Mouse (Mus musculus) ovary, postnatal 36 days (tissue): Measurements from ENCODE around the gene B4galnt1.

ENCODE experiments used
- DNase-seq: peaks from one replicate; pipeline ENCODE4 v3.0.0; 2022; ENCODE audit warnings: low spot score, mixed read lengths

B4galnt1 gene

GRCm38 (mm10) chr10:127170837-127171272 is 5.8 kb downstream of the B4galnt1 start:
- DNase-seq, result peak; percentile 78

- no peak for DNase-seq
Observed at GRCm38 (mm10) chr10:127171631-127172200, 6.7 kb downstream of the B4galnt1 start.

GRCm38 (mm10) chr10:127173148-127174065 is 8.4 kb downstream of the B4galnt1 start:
- DNase-seq, result no peak

- DNase-seq, result no peak
Observed at GRCm38 (mm10) chr10:127174170-127174569, 9.1 kb downstream of the B4galnt1 start.

GRCm38 (mm10) chr10:127176228-127176627 is 11.2 kb downstream of the B4galnt1 start:
- no peak for DNase-seq

DNA sequence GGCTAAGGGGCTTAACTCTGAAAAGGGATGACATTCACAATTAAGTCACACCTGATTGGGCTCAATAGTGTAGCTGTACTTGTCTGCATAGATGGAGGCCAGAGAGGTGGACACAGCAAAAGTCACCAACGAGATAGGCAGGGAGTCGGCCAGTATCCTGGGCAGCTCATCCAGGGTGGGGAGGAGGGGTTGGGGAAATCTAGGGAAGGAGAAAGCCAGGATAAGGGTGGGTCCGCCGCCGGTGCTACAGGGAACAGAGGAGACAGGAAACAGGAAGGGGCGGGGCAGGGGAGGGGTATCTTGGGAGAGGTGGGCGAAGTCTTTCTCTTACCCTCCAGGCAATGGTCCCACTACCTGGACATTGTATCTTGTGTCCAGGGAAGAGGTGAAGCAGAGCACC is 11.7 kb downstream of the B4galnt1 start:
- DNase-seq, result no peak

GRCm38 (mm10) chr10:127177235-127177634 is 12.2 kb downstream of the B4galnt1 start:
- DNase-seq, result no peak

- DNase-seq, result peak; percentile 60
Observed at GRCm38 (mm10) chr10:127177719-127178118, 12.7 kb downstream of the B4galnt1 start.

GRCm38 (mm10) chr10:127178286-127179027 is 13.4 kb downstream of the B4galnt1 start:
- no peak for DNase-seq

GRCm38 (mm10) chr10:127179871-127180694 is 15.1 kb downstream of the B4galnt1 start, which contains the start of gene Slc26a10:
Gene Slc26a10, minus strand, starts transcription at chr10:127180645.
- no peak for DNase-seq

- no peak for DNase-seq
Observed at GRCm38 (mm10) chr10:127180695-127181047, 15.6 kb downstream of the B4galnt1 start.

DNA sequence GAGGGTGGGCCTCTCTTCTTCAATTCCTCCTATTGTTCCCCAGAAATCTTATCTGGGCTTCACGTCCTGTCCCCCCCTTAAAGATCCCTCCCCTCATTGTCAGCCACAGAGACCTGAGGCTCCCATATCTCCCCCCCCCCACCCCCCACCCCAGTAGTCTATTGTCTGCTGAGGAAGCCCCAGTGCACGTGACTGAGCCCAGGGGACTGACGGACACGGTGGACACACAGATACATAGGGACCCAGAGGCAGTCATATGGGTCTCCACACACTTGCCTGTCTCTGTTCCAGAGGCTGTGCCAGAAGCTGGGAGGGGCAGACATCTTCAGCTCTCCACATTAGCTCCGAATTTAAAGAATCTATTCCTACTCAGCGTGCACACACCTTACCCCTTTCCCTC is 16.5 kb downstream of the B4galnt1 start:
- DNase-seq, result no peak

DNA sequence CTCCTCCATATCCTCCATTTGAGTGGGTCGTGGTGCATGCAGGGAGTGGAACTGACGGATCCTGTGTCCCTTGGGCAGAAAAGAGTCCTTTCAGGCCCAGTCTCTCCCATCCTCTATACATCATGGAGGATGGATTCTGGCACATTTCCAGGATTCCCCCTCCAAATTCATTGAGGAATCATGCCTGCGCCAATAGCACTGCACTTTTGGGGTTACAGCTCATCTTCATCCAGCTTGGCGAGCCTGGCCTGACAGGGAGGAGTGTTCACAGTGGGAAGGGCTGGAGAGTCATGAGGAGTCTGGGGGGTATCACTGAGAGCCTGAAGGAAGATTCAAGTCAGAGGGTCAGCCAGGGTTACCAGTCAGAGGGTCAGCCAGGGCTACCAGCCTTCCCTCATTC is 17.6 kb downstream of the B4galnt1 start:
- DNase-seq, result no peak

DNA sequence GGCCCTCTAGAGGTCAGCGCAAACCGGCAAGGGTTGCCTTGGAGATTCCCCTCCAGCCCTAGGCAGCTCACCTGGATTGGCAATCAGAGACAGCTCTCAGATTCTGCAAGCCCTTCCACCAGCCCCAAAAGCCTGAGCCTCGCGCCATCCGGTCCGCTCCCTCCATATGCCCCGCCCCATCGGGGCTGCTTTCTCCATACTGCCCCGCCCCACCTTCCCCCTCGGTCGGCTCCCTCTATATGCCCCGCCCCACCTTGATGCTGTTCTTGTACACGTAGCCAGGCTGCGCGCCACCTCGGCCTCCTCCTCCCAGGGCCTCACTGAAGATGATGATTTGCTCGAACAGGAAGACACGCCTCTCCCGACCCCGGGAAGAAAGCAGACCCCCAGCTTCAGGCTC is 18.7 kb downstream of the B4galnt1 start:
- no peak for DNase-seq

DNA sequence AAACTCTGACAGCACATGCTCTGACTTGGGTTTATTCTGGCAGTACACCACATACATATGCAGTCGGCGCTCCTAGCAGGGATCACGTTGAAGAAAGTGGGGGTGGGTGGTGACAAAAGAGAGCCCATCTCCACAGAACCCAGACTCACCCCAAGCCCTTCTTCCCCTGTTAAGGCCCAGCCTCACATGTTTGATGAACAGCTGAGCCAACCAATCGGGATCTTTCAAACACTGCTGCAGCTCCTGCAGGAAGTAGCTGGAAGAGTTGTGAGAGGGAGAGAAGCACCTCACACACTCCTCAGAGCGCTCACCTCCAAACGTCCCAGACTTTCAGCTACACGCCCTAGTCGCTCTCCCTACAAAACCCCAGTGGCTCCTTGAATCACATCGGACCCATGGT is 20.1 kb downstream of the B4galnt1 start:
- no peak for DNase-seq

- DNase-seq, result no peak
Observed at GRCm38 (mm10) chr10:127185506-127185905, 20.5 kb downstream of the B4galnt1 start.

GRCm38 (mm10) chr10:127186451-127186850 is 21.4 kb downstream of the B4galnt1 start:
- no peak for DNase-seq

DNA sequence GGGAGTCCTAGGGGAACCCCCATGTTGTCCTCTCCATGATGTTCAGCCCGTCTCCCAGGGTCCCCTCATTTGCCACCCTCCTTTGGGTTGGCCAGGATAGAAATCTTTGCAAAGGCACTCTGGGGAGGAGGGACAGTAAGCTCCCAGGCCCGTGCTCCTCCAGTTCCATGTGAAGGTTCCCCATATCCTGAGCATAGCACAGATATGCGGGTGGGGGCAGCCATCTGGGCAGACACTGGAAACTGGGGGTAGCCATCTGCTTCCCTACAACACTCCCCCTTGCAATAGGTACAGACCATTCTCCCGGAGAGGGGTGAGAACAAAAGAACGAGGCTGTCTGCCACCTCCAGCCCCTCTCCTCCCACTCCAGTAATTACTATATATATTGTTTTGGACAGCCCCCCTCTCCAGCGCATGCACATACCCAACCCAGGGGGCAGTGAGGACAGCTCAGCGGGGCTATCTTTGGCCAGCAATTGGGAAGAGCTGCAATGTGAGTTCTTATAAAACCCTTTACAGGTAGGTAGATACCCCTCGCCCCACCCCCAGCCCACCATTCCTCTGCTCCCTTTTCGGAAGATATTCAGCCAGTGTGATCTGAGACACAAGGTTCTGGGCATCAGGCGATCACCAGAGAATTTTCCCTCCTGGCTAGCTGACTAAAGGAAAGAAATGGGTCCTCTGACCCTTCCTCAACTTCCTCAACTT is 22.5 kb downstream of the B4galnt1 start:
- no peak for DNase-seq

GRCm38 (mm10) chr10:127188079-127188453 is 23.0 kb downstream of the B4galnt1 start:
- DNase-seq, result no peak

- DNase-seq, result peak; percentile 63
Observed at GRCm38 (mm10) chr10:127188465-127189115, 23.6 kb downstream of the B4galnt1 start.
